Mouse (Mus musculus): ENCODE data around the gene Rasal3.

Rasal3 gene

DNA sequence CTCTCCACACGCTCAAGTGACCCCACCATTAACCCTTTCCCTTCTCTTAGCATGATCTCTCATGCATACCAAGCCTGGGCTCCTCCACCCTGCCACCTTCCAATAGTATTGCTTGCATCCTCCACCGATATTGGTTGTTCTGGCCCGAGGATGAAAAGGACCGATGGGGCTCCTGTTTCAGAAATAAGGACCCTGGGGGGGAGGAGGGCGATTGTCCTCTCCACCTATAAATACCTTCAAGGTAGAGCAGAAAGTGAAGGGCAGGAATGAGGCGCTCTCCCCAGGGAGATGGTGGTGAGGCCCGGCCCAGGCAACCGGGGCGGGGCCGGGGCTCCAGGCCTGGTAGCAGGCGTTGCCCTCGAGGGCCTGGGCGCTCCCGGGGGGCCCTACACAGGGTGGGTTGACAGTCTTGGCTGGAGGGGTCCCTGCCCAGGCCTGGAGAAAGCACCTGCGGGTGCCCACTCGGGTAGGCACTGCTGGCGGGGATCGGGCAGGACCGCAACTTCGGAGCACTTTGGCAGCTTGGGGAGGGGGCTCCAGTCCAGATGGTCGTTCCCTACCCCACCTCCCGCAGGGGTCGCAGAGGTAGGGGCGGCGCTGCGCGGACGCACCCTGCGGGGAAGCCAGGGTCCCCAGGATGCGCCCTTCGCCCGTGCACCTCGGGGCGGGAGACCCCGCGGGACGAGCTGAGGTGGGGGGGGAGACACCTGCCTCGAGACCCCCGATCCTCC, 14.8 kb downstream of the Rasal3 start:
- no peak for DNase-seq (ENCODE audit: low read depth)

DNA sequence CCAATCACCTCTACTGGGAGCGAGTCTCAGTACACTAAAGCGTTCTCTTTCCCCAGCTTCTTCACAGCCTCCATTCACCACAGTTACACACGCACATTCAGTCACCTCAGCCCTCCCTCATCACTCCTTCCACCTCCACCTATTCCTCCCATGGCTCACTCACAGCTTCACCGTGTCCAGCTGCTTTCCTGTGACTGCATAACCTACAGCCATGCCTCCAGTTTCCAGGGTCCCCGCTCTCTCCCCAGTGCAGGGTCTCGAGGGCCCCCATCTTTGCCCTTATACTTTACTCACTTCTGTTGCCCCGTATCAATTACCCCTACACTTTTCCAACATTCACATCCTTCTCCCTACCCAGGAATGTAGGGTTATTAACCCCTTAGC, 15.4 kb downstream of the Rasal3 start:
- no peak for DNase-seq (ENCODE audit: low read depth)

DNA sequence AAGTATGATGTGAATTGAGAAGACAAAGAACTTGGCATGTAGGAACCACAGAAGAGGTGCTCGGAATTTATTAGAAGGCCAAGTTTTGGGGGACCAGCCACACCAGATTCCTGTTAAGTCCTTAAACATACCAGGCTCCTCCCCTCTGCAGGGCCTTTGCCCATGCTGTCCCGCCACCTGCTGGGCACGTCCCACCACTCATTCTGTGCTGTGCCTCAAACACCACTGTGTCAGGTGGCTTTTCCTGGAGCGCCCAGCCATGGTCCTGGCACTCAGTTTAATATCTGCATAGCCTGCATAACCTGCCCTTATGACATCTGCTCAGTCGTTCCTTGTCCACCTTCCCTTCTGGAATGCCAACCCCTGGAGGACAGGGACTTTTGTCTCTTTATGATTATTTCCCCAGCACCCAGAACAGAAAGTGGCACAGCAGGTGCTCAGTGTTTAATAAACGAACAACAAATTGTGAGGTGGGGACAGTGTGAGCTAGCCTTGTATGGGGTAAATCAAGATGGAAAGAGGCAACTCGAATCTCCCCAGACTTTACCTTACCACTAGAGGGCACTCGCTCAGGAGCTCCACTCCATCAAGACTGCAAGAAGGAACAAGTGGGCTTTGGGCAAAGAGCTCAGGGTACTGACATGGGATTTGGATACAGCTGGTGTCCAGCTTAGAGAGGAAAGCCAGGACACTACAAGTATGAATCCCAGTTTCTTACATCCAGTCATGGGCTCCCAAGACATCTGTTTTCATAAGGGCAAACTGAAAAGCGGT, 16.5 kb downstream of the Rasal3 start:
- no peak for DNase-seq (ENCODE audit: low read depth)

DNA sequence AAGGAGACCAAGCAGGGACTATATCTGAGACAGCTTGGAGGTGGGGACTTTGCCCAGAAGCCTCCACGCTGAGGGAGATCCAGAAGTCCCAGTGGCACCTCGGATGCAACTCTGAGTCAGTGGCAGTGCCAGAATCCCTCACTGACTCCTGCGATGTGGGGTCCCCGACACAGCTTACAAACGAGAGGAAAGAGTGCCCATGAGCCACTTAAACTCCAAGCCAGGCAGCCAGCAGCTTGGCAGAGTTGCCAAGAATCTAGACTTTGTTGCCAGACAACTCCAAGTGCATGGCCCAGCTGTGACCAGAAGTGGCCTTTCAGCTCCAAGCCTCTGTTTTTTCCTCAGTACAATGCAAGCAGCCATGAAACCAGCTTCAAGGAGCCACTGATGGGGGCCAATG, 19.7 kb downstream of the Rasal3 start:
- no peak for DNase-seq (ENCODE audit: low read depth)

DNA sequence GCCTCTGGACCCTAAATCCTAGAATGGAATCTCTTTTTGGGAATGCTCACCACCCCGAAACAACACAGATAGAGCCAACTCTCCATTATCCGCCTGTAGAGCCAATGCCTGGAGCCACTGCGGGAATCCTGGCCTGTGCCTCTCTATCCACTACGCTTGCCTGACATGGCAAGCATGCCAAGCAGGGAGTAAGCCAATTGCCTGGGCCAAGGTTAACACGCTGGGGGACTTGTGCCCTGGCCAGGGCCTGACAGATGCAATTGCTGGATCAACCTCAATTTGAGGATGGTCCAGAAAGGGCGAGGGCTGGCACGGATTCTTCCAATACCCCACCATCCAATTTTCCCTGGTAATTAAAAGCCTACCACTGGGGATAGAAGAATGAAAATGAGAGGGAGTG, 20.8 kb downstream of the Rasal3 start:
- DNase-seq (ENCODE audit: low read depth): no peak

DNA sequence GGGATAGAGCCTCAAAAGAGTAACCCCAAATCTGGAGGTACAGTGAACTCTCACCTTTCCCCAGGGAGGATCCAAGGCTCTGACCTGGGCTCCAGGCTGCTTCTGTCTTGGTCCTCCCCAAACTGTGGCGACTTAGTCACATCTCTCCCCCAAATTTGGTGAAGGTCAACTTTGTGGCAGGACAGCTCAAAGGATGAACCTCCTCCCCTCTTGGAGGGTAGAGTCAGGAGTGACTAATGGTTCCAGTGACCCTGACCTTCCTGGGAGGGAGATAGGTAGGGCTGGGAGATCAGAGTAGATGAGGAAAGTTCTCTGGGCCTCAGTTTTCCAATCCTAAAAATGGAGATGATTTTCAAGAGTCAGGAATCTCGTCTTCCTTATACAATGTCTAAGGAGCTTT, 24.6 kb downstream of the Rasal3 start:
- DNase-seq (ENCODE audit: low read depth): no peak

DNA sequence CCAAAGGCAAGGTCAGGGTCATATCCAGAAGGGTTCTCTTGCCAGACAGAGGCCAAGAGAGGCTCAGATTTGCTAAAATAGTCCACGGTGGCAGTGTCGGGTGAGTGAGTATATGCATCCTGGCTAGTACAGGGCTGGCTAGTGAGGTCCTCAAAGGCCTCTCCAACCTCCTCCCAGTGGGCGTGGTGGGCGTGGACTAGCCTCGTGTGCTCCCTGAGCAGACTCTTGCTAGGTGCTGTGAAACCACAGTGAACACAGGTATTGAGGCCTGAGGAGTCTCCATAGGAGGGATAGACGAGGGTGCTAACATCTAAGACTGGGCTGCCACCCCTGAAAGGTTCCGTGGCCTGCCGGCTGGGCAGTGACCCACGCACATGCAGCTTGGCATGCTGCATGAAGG, 26.2 kb downstream of the Rasal3 start:
- no peak for DNase-seq (ENCODE audit: low read depth)

DNA sequence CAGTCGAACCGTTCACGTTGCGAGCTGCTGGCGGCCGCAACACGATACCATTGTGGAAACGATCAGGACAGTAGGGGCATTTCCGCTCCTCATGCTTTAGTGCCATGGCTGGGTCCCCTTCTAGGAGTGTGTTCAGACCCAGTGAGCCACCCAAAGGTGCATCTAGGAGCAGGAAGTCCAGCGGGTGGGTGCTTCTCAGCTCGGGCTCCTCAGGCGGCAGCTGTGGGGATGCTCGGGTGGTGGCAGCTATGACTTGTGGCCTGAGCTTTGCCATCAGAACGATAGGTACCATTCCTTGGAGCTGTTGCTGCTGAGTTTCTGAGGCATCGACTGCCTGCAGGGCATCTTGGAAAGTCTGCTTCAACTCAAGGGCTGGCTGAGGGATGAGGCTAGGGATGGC, 26.9 kb downstream of the Rasal3 start:
- no peak for DNase-seq (ENCODE audit: low read depth)

DNA sequence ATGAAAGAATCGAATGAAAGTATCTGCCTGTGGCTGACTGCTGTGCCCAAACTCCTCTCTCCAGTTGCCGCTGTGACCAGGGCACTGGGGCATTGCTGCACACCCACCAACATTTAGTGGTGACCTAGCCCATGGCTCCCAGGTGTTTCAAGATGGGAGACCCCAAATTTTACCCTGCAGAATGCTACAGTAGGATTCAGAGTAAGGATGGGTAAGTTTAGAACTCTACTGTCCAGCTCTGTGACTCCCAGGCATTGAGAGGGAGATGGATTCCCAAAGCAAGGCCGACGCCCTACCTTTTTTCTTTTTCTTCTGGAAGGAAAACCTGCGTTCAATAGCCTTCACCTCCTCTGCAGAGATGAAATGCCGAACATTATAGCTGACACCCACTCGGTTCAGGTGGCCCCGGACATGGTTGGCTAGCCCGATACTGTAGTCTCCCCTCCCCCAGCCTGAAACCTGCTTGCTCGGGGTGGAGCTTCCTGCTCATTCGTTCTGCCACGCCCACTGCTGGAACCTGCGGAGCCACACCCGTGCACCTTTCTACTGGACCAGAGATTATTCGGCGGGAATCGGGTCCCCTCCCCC, 34.3 kb downstream of the Rasal3 start:
- no peak for DNase-seq (ENCODE audit: low read depth)

DNA sequence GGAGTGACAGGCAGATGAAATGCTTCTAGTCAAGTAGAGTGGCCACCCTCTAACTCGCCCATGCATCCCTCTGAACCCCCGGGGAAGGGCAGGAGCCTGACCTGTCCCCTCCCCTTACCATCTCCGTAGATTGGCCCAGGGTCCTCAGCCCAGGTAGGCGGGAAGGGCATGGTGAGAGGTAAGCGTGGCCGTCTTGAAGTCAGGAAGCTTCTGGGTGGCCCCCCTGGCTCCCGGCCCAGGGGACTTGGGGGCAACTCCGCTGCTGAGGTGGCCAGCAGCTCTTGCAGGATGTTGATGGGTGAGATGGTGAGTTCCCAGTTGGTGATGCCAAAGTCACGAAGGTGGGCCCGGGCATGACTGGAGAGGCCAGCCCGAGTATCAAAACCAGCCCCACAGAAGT, 35.7 kb downstream of the Rasal3 start:
- no peak for DNase-seq (ENCODE audit: low read depth)

DNA sequence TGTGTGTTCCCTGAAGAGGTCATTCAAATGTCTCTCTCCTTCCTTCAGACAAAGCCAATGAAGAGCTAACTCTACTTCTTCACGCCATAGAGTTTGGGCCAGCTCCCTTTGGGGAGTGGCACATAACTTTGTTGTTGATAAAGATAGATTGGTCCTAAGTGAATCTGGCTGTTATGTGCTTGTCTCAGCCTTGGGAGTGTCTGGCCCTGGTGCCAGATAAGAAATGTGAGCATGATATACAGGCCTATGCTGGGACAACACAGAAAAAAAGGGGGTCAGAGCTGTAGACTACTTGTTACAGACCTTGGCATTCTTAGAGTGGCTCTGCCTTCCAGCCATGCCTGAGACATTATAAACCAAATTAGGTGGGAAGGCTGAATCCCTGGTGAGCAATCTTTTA, 38.1 kb downstream of the Rasal3 start:
- DNase-seq (ENCODE audit: low read depth): no peak

DNA sequence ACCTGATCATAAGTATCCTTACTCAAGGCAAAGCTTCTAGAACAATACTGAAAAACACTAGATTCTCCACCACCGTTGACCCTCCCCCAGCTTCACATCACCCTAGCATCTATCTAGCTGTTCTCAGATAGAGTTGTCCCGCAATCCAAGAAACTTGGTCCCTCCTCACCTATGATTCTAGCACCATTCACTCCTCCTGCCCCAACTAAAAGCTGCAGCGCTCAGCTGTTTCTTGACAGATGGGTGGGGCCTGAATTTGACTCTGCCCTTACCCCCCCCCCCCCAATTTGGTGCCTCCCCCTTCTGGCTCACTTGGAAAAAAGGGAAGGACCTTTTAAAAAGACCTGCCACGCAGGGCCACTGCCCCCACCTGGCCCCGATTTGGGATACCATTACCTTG, 38.5 kb downstream of the Rasal3 start:
- no peak for DNase-seq (ENCODE audit: low read depth)

DNA sequence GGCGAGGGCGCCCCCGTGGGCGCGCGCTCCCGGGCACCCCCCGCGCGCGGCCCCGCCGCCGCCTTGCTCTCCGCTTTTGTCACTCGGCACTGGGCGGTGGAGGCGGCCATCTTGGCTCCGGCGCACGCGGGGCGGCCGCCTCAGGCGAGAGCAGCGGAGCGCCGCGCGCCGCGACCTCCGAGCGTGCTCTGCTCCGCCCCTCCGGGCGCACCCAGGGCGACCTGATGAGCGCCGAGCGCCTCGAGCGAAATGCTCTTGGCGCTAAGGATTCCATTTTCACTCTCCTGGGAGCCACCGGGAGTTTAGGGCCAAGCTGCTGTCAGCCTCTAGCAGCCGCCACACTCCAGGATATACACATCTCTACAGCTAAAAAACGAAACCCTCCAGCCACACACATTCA, 39.1 kb downstream of the Rasal3 start:
- DNase-seq (ENCODE audit: low read depth): peak; percentile 74

DNA sequence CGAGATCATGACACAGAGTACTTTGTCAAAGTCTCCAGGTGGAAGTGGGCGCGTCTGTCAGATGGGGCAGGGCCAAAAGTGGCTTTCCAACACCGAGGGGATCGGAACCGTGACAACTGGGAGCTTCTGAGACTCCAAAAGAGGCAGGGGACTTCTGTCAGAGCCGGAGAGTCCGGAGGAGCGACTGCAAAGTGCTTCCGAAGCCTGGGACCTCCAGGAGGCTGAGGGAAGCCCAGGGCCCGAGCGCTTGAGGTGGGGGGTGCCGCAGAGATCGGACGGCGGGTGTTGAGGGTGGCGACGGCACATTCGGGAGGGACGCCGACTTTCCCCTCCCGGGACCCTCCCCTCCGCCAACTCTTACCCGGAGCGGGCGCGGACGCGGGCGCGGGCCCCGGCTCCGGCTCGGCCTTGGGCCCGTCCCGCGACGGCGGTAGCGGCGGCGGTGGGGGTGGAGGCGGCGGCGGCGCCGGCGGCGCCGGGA, 39.5 kb downstream of the Rasal3 start:
- no peak for DNase-seq (ENCODE audit: low read depth)

DNA sequence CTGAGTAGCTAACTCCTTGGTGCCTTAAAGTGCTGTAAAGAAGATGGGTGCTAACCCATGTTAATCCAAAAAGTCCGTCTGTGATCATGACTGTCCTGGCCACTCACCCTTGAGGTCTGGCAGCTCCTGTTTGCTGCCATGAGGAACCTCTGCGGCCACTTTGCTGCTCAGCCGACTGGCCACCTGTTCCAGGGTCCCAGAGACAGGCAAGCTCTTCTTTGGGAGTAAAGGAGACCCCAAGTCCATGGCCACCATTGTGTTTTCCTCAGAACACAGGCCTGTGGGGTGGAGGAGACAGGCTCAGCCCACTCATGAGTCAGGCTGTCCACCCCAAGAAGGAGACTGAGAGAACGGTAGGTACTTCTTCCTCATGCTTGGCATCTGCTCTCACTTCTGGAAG, 40.7 kb downstream of the Rasal3 start:
- no peak for DNase-seq (ENCODE audit: low read depth)

DNA sequence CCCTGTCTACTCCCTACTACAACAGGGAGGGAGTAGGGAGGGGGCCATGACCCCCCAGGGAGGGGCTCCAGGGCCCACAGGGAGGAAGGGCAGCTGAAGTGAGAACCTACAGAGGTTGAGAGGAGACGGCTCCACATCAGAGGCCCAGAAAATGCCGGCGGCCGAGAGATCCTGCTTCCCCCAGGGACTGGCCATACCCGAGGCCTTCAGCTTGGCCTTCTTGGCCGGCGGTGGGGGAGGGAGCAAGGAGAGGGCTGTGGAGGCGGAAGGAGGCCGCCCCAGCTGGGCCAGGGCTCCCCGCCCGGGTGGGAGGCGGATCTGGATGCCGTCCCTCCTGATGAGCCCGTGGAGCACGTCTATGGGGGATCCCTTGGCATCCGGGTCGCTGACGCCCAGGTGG, 43.5 kb downstream of the Rasal3 start:
- DNase-seq (ENCODE audit: low read depth): no peak

DNA sequence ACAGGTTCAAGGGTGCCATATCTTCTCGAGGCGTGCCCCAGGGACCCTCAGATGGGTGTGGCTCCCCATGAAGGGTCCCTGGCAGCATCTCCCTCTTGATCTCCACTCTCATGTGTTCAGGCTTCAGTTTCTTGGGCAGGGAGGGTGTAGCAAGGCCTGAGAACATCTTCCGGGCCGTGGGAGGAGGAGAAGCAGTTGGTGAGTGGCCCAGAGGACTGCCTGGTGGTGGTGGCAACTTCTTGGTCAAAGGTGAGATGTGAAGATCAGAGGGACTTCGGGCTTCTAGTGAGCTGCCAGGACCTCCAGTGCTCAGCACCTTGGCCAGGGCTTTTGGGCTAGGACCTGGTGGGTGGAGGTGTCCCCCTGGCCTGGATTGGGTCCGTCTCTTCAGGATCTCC, 44.4 kb downstream of the Rasal3 start:
- DNase-seq (ENCODE audit: low read depth): no peak

DNA sequence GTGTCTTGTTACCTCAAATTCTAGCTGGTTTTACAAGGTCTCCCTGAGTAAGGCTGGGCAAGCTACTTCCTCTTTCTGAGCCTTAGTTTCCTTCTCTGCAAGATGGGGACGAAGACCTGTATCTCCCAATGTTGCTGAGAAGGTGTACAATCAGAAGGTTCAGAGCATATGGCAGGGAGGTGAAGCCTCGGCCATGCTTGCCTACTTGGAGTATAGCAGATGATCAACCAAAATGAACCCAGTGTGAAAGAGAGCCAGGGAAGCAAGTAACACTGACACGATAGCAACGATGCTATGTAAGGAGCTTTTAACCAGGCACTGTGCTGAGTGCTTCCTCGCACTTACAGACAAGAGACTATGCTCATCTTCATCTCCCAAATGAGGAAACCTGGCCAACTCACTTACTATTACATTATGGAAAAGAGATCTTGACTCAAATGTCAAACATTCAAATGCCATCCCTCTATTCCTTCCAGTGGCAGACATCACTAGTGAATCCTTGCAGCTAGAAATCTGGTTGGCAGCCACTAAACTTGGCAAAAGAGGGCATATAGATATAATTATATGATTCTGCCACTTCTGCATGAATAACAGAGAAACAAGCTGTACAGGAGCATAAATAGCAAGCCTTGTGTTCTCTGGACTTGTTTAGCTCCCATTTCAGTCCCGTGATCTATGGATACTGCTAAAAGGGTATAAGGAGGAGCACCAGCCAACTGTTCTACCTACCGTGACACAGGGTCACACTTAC, 45.0 kb downstream of the Rasal3 start:
- no peak for DNase-seq (ENCODE audit: low read depth)

DNA sequence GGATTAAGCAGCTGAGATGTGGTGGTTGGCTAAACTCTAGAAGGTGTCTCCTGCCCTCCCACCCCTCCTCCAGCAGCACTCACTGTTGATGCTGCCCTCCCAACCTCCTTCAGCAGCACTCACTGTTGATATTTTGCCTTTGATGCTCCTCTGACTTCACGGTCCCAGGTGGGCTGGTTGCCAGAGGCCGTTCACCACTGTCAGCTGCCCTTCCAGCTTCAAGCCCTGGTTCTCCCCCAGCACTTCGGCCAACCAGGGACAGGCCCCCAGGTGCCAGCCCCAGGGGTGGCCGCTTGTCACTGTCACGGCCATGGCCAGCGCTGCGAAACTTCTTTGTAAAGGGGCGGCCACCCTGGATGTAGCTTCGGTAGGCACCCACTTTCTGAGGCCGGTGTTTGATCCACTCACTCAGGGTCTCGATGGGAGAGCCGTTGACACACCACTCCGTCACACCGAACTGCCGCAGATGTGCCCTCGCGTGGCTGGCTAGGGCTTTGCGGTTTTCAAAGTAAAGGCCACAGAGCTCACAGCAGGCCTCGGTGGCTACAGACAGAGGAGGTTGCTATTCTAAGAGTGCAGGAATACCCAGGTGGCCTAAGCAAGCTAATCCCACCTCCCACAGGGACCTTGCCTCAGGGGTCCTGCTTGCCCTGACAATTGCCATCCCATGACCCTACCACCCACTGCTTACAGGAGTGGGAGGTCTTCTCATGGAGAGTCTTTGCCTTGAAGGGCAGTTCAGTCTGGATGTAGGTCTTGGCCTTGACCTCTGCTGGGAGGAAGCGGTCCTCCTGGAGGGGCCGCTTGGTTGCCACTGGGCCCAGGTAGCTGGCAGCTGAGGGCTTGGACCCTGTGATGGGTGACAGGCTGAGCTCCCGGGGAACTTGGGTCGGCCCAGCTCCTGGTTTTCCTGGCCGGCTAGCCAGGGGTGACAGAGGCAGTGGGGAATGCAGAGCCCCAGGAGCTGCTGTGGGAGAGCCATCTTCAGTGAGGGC, 46.3 kb downstream of the Rasal3 start:
- DNase-seq (ENCODE audit: low read depth): no peak

DNA sequence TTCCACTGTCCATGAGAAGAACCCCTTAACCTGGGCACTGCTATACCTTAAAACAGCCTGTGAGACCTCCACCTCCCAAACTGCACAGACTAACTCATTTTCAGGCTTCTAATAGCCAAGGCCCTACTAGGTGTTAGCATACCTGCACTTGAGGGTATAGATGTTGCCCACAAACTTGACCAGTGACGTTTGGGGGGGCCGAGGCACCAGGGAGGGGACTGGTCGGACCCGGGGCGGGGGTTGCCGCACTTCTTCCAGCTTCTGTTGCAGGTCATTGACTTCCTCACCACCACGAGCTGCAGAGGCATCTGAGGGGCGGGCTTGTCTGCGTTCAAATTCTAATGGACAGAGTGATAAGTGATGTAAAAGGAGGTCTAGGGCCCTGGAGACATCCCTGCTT, 47.1 kb downstream of the Rasal3 start:
- no peak for DNase-seq (ENCODE audit: low read depth)

DNA sequence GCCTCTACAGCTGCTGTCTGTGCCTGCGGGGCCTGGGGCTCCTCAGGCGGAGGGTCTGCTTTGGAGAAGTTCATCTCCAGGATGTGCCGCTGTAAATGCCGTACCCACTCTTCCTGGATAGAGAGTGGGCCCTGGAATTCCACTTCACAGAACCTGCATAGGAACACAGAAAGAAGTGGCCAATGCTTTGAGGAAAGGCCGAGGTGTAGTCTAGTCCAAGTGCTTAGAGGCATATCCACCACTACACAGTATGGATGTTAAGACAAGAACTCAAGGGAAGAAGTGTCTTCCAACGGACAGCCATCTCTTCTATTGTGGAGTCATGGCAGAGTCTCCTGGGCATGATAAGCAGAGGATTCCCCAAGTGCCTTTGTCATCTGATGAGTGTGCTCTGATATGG, 48.4 kb downstream of the Rasal3 start:
- DNase-seq (ENCODE audit: low read depth): no peak
